Mouse (Mus musculus): ENCODE results near the gene Hps5. TPM values are rescaled to one million over a fixed set of nuclear protein-coding genes. Genes with fewer than 3 reads are reported as not detected.

The Hps5 gene
- polyA plus RNA-seq, 1 experiment from 2014 or later = 9.7 TPM

DNA sequence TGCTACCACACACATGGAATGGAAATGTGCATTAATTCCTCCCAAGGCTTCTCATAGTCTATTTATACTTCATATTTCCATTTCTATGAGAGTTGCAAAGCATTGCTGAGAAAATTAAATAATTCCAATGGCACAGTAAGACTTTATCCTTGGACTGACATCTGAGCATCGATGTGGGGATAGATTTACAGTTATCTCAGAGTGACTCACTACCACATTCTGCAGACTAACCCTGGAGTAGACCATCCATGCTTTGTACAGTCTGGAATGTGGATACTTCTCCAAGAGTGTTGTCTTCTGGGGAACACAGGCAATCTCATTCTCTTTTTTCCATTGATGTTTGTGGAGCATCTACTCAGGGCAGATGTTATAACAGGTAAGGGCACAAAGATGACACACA lies 68.3 kb downstream of the Hps5 start:
- no peak overlapping the region for H3K4me3 ChIP-seq (ENCODE audit: low read length)
- WGBS = 93% methylated on average over 1 of the region's 1 CpGs
- H3K9ac ChIP-seq (ENCODE audit: low read depth, low read length) = no peak overlapping the region
- H3K36me3 ChIP-seq (ENCODE audit: control insufficient read depth, insufficient read depth, low read length) = no peaks in the 10 kb centered on the region
- no peak for ATAC-seq
- no peak overlapping the region for H3K4me2 ChIP-seq (ENCODE audit: low read length)
- H3K9me3 ChIP-seq (ENCODE audit: control insufficient read depth, low read length) = no peaks in the 10 kb centered on the region
- no peaks in the 10 kb centered on the region for H3K4me1 ChIP-seq (ENCODE audit: control insufficient read depth, insufficient read depth, low read depth, low read length)
- H3K27ac ChIP-seq (ENCODE audit: low read depth, low read length) = no peak overlapping the region
- H3K27me3 ChIP-seq (replicated peaks; ENCODE audit: control insufficient read depth, insufficient read depth, low read length) = no peaks in the 10 kb centered on the region

DNA sequence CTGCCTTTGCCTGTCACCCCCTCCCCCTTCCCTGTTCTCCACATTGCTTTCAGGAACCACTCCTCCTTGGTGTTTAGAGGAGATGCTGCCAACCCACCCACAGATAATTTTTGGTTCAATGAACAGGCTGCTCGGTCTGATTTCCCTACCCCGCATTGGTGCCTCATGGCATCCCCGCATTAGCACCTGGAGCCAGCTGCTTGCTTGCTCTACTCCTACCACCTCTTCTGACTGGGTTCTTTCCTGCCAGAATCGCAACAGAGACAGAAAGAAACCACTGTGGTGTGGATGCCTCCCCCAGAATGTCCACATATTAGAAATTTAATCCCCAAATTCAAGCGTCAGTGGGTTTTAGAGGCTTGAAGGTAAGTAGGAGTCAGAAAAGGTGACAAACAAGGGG lies 71.5 kb downstream of the Hps5 start:
- Histone ChIP-seq H3K4me1 (ENCODE audit: control insufficient read depth, insufficient read depth, low read depth, low read length) (no peaks in the 10 kb centered on the region), H3K36me3 (ENCODE audit: control insufficient read depth, insufficient read depth, low read length) (no peaks in the 10 kb centered on the region), H3K4me2 (ENCODE audit: low read length) (no peak overlapping the region), H3K9ac (ENCODE audit: low read depth, low read length) (no peak overlapping the region), H3K4me3 (ENCODE audit: low read length) (no peak overlapping the region), H3K9me3 (ENCODE audit: control insufficient read depth, low read length) (no peaks in the 10 kb centered on the region), H3K27me3 (replicated peaks; ENCODE audit: control insufficient read depth, insufficient read depth, low read length) (no peaks in the 10 kb centered on the region), H3K27ac (ENCODE audit: low read depth, low read length) (no peak overlapping the region)
- WGBS = 72% methylated on average over 5 of the region's 5 CpGs
- no peak for ATAC-seq

DNA sequence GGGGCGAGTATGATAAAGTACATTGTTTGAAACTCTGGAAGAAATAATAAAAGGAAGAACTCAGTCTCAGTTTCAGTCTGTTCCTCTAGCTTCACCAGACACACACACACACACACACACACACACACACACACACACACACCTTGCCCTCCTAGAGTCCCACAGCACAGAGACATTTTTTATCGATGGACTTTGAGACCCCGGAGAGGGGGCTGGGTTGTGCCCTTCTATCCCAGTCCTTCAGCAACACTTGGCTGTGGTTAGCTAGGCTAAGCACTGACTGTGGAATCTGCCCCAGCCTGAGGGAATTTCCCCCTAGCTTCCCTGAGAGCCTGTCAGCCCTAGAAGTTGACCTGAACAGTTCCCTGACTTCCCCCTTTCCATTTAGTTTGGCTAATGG lies 72.0 kb downstream of the Hps5 start:
- no peak overlapping the region for H3K27ac ChIP-seq (ENCODE audit: low read depth, low read length)
- H3K4me1 ChIP-seq (ENCODE audit: control insufficient read depth, insufficient read depth, low read depth, low read length) = no peaks in the 10 kb centered on the region
- WGBS = 85% methylated on average over 3 of the region's 3 CpGs
- H3K4me3 ChIP-seq (ENCODE audit: low read length) = no peak overlapping the region
- ATAC-seq = no peak
- H3K9ac ChIP-seq (ENCODE audit: low read depth, low read length) = no peak overlapping the region
- H3K9me3 ChIP-seq (ENCODE audit: control insufficient read depth, low read length) = no peaks in the 10 kb centered on the region
- no peaks in the 10 kb centered on the region for H3K36me3 ChIP-seq (ENCODE audit: control insufficient read depth, insufficient read depth, low read length)
- H3K27me3 ChIP-seq (replicated peaks; ENCODE audit: control insufficient read depth, insufficient read depth, low read length) = no peaks in the 10 kb centered on the region
- no peak overlapping the region for H3K4me2 ChIP-seq (ENCODE audit: low read length)

DNA sequence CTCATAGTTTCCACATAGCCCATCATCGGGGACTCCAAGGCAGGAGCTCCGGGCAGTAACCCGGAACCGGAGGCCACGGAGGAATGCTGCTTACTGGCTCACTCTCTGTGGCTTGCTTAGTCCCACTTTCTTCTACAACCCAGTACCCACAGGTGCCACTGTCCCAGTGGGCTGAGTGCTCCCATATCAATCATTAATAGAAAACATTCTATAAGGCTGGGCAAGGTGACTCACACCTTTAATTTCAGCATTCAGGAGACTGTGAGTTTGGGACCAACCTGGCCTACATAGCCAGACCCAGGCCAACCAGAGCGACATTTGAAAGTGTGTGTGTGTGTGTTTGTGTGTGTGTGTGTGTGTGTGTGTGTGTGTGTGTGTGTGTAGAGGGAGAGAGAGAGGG lies 72.5 kb downstream of the Hps5 start:
- no peaks in the 10 kb centered on the region for H3K27me3 ChIP-seq (replicated peaks; ENCODE audit: control insufficient read depth, insufficient read depth, low read length)
- 96% methylated on average over 6 of the region's 6 CpGs for WGBS
- H3K9ac ChIP-seq (ENCODE audit: low read depth, low read length) = no peak overlapping the region
- no peak for ATAC-seq
- no peak overlapping the region for H3K27ac ChIP-seq (ENCODE audit: low read depth, low read length)
- no peaks in the 10 kb centered on the region for H3K4me1 ChIP-seq (ENCODE audit: control insufficient read depth, insufficient read depth, low read depth, low read length)
- no peak overlapping the region for H3K4me3 ChIP-seq (ENCODE audit: low read length)
- no peaks in the 10 kb centered on the region for H3K9me3 ChIP-seq (ENCODE audit: control insufficient read depth, low read length)
- H3K4me2 ChIP-seq (ENCODE audit: low read length) = no peak overlapping the region
- H3K36me3 ChIP-seq (ENCODE audit: control insufficient read depth, insufficient read depth, low read length) = no peaks in the 10 kb centered on the region

DNA sequence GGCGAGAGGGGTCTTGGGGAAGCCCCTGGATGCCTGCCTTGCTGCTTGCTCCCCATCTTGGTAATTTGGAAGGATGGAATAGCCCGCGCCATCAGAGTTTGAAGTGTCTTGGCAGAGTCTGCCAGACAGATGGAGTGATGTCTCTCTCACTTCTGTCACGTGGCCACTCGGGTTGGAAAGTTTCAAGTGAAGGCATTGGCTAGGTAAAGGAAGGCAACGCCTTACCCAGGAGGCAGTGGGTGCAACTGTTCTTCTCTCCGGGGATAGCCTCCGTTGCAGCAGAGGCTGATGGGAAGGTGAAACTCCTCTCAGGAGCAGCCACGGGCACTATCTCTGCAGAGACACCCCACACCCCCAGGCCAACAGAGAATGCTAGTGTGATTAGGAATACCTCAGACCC lies 75.4 kb downstream of the Hps5 start:
- H3K4me2 ChIP-seq (ENCODE audit: low read length) = no peak overlapping the region
- H3K9ac ChIP-seq (ENCODE audit: low read depth, low read length) = no peak overlapping the region
- H3K27me3 ChIP-seq (replicated peaks; ENCODE audit: control insufficient read depth, insufficient read depth, low read length) = no peaks in the 10 kb centered on the region
- no peak overlapping the region for H3K27ac ChIP-seq (ENCODE audit: low read depth, low read length)
- 74% methylated on average over 9 of the region's 9 CpGs for WGBS
- no peaks in the 10 kb centered on the region for H3K36me3 ChIP-seq (ENCODE audit: control insufficient read depth, insufficient read depth, low read length)
- ATAC-seq = no peak
- H3K9me3 ChIP-seq (ENCODE audit: control insufficient read depth, low read length) = no peaks in the 10 kb centered on the region
- no peak overlapping the region for H3K4me3 ChIP-seq (ENCODE audit: low read length)
- no peaks in the 10 kb centered on the region for H3K4me1 ChIP-seq (ENCODE audit: control insufficient read depth, insufficient read depth, low read depth, low read length)

DNA sequence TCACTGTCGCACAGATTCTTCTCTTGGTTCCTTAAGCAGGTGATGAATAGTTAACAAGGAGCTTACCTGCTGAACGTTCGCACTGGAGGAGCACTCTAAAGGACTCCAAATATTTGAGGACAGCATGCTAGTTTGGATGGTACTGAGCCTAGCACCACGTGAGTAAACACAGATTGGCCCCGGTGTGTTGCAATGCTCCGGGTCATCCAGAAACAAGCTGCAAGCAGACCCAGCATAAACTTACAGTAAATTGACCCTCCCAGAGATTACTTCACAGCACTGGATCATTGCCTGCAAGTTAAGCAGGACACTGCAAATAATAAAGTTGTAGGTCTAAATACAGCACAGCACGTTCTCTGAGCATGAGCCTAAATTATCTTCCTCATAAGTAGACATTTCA lies 76.3 kb downstream of the Hps5 start:
- no peak overlapping the region for H3K27ac ChIP-seq (ENCODE audit: low read depth, low read length)
- WGBS = 82% methylated on average over 7 of the region's 7 CpGs
- no peak overlapping the region for H3K4me2 ChIP-seq (ENCODE audit: low read length)
- H3K9me3 ChIP-seq (ENCODE audit: control insufficient read depth, low read length) = no peaks in the 10 kb centered on the region
- no peak overlapping the region for H3K9ac ChIP-seq (ENCODE audit: low read depth, low read length)
- no peaks in the 10 kb centered on the region for H3K36me3 ChIP-seq (ENCODE audit: control insufficient read depth, insufficient read depth, low read length)
- ATAC-seq = no peak
- no peak overlapping the region for H3K4me3 ChIP-seq (ENCODE audit: low read length)
- no peaks in the 10 kb centered on the region for H3K4me1 ChIP-seq (ENCODE audit: control insufficient read depth, insufficient read depth, low read depth, low read length)
- no peaks in the 10 kb centered on the region for H3K27me3 ChIP-seq (replicated peaks; ENCODE audit: control insufficient read depth, insufficient read depth, low read length)

DNA sequence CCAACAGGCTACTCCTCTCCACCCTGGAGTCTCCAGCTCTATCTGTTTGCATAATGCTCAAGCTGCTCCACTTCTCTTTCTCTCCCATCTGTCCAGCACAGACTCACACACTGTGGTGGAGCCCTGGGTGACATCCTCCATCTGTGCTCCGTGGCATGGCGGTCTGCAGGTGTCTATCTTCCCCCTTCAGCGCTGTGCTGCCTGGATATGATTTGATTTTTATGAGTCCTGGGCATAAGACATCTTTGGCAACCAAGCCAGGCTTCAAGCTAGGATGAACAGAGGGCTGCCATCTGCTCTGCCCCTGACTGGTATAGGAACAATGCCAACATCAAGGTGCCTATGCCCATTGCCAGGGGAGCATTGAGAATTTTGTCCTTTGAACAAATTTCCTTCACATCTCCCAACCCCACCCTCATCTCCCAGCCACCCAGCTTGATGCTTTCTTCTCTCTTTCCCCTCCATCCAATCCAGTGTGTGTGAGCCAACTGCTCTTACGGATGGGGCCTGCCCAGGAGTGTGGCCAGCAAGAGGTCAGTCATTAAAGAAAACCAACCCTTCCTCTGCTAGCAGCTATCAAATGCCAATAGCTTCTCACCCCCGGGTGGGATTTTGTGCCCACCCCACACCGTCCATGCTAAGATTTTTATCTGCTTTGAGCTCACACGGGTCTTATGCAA lies 77.1 kb downstream of the Hps5 start:
- H3K9ac ChIP-seq (ENCODE audit: low read depth, low read length) = no peak overlapping the region
- H3K9me3 ChIP-seq (ENCODE audit: control insufficient read depth, low read length) = no peaks in the 10 kb centered on the region
- no peaks in the 10 kb centered on the region for H3K27me3 ChIP-seq (replicated peaks; ENCODE audit: control insufficient read depth, insufficient read depth, low read length)
- H3K4me2 ChIP-seq (ENCODE audit: low read length) = no peak overlapping the region
- H3K27ac ChIP-seq (ENCODE audit: low read depth, low read length) = peak overlapping the region; percentile 59
- H3K4me1 ChIP-seq (ENCODE audit: control insufficient read depth, insufficient read depth, low read depth, low read length) = no peaks in the 10 kb centered on the region
- 76% methylated on average over 7 of the region's 7 CpGs for WGBS
- H3K36me3 ChIP-seq (ENCODE audit: control insufficient read depth, insufficient read depth, low read length) = no peaks in the 10 kb centered on the region
- no peak overlapping the region for H3K4me3 ChIP-seq (ENCODE audit: low read length)
- ATAC-seq = peak; percentile 93

DNA sequence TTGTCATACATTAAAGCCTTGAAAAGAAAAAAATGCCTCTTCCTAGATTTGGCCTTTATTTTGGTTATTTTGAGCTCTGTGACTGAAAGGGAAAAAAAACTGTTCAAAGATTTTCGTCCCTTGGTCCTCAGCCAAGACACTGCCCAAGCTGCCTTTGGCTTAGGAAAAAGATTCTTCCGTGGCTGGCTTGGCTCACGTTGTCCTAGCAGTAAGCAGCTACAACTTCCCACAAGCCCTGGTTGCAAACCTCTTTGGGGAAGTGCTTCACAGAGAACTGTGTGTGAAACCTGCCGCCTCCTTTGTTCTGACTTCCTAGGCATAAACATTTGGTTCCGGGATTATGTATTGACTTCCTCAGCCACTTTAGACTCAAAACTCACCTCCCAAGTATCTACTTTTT lies 79.0 kb downstream of the Hps5 start:
- no peak for ATAC-seq
- Histone ChIP-seq H3K4me1 (ENCODE audit: control insufficient read depth, insufficient read depth, low read depth, low read length) (no peaks in the 10 kb centered on the region), H3K27me3 (replicated peaks; ENCODE audit: control insufficient read depth, insufficient read depth, low read length) (no peaks in the 10 kb centered on the region), H3K27ac (ENCODE audit: low read depth, low read length) (no peak overlapping the region), H3K4me2 (ENCODE audit: low read length) (no peak overlapping the region), H3K36me3 (ENCODE audit: control insufficient read depth, insufficient read depth, low read length) (no peaks in the 10 kb centered on the region), H3K4me3 (ENCODE audit: low read length) (no peak overlapping the region), H3K9me3 (ENCODE audit: control insufficient read depth, low read length) (no peaks in the 10 kb centered on the region), H3K9ac (ENCODE audit: low read depth, low read length) (no peak overlapping the region)
- 55% methylated on average over 5 of the region's 5 CpGs for WGBS

DNA sequence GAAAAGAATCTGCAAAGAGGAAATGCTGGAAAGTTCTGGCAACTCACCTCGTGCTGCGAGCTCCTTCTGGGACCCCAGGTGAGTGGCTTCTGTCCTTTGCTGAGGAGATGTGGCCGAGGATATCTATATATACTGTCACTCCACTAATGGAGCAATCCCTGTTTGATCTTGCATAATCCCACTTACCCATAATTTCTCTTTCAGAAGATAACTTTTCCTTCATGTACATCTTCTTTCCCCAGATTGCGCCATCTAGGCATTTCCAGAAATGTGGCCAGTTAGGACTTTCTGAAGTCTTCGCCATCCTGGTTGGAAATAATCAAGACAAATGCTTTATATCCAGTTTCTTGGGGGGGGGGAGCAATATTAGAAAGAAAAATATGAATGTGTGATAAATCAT lies 80.3 kb downstream of the Hps5 start, which contains the start of gene Saa3:
TSS of gene Saa3 (minus strand) at position 101 of the 400 bp plus-strand sequence.
- H3K4me1 ChIP-seq (ENCODE audit: control insufficient read depth, insufficient read depth, low read depth, low read length) = no peaks in the 10 kb centered on the region
- H3K9me3 ChIP-seq (ENCODE audit: control insufficient read depth, low read length) = no peaks in the 10 kb centered on the region
- 90% methylated on average over 5 of the region's 5 CpGs for WGBS
- H3K4me2 ChIP-seq (ENCODE audit: low read length) = no peak within 1 kb of the TSS
- no peak within 1 kb of the TSS for H3K27ac ChIP-seq (ENCODE audit: low read depth, low read length)
- H3K9ac ChIP-seq (ENCODE audit: low read depth, low read length) = no peak within 1 kb of the TSS
- H3K27me3 ChIP-seq (replicated peaks; ENCODE audit: control insufficient read depth, insufficient read depth, low read length) = no peaks in the 10 kb centered on the region
- H3K36me3 ChIP-seq (ENCODE audit: control insufficient read depth, insufficient read depth, low read length) = no peaks in the 10 kb centered on the region
- no peak within 1 kb of the TSS for H3K4me3 ChIP-seq (ENCODE audit: low read length)
- ATAC-seq = no peak

DNA sequence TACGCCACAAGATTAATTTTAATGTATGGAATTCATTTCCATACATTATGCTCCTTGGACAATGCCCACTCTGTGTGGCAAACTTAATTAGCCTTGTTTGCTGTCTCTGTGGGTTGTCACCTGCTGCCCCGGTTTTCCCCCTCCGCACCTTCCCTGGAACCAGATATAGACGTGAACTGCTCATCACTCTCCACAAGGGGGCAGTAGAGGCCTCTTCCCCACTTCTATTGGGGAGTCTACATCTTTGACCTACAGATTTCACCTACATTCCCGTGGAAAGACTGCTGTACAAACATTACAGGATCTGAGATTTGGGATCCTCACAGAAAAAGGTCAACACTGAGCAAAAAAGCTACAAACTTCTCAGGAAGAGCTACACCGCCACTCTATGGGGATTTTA lies 81.3 kb downstream of the Hps5 start:
- Histone ChIP-seq H3K27ac (ENCODE audit: low read depth, low read length) (no peak overlapping the region), H3K4me1 (ENCODE audit: control insufficient read depth, insufficient read depth, low read depth, low read length) (peaks cover 3% of the 10 kb centered on the region), H3K9me3 (ENCODE audit: control insufficient read depth, low read length) (no peaks in the 10 kb centered on the region), H3K36me3 (ENCODE audit: control insufficient read depth, insufficient read depth, low read length) (no peaks in the 10 kb centered on the region), H3K9ac (ENCODE audit: low read depth, low read length) (no peak overlapping the region), H3K4me2 (ENCODE audit: low read length) (no peak overlapping the region), H3K4me3 (ENCODE audit: low read length) (no peak overlapping the region), H3K27me3 (replicated peaks; ENCODE audit: control insufficient read depth, insufficient read depth, low read length) (no peaks in the 10 kb centered on the region)
- ATAC-seq = no peak
- 35% methylated on average over 6 of the region's 6 CpGs for WGBS

Data from hindbrain, embryonic 16.5 days (tissue).